Mouse (Mus musculus): ENCODE measurements around the gene Sf3b3. TPM values are rescaled to one million over a fixed set of nuclear protein-coding genes. Genes with fewer than 3 reads are reported as not detected.
"Not testable (repeated sequence)": the region's sequence is repeated elsewhere in the genome, so short reads cannot be mapped to it uniquely, and the experiment has no call there.

The Sf3b3 gene
- polyA plus RNA-seq, 1 experiment from 2014 or later = 217 TPM

DNA sequence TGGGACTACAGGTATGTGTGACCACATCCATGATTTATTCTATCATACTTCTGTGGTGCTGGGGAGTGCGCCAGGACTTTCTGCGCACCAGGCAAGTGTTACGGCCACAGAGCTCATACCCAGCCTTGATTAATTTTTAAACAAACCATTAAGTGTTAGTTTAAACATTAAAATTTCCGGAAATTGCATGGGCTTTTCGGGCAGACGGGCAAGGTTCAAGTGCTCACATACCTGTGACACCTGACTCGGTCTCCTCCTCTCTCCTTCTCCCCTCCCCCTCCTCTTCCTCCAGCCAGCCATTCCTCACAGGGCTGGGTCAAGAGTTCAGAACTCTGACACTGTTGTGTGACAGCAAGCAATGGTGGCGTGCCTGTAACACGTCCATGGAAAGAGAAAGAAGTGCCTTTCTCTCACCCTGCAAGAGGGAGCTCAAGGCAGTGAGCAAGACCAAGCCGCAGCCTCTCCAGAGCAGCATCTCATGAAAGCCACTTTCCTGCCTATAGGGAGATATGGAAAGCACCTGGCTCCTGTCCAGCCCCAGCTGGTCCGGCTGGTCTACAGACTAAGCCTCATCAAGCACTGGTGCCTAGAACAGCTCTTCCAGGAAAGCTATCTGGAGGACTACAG is 53.9 kb downstream of the Sf3b3 start:
- ATAC-seq (ENCODE audit: insufficient read depth, low FRiP score, low TSS enrichment) = no peak
- Histone ChIP-seq H3K27ac (ENCODE audit: low read depth, low read length) (no peak overlapping the region), H3K9me3 (ENCODE audit: control insufficient read depth, low read length) (no peaks in the 10 kb centered on the region), H3K4me3 (ENCODE audit: low read depth, low read length) (no peak overlapping the region), H3K36me3 (ENCODE audit: control insufficient read depth, insufficient read depth, low read length) (no peaks in the 10 kb centered on the region), H3K4me2 (ENCODE audit: low read depth) (no peak overlapping the region), H3K9ac (ENCODE audit: low read length) (no peak overlapping the region), H3K27me3 (ENCODE audit: control insufficient read depth, insufficient read depth, low read length) (no peaks in the 10 kb centered on the region), H3K4me1 (ENCODE audit: control insufficient read depth, insufficient read depth, low read length) (no peaks in the 10 kb centered on the region)
- DNase-seq (ENCODE audit: low spot score) = no peak
- WGBS = 82% methylated on average over 11 of the region's 11 CpGs

DNA sequence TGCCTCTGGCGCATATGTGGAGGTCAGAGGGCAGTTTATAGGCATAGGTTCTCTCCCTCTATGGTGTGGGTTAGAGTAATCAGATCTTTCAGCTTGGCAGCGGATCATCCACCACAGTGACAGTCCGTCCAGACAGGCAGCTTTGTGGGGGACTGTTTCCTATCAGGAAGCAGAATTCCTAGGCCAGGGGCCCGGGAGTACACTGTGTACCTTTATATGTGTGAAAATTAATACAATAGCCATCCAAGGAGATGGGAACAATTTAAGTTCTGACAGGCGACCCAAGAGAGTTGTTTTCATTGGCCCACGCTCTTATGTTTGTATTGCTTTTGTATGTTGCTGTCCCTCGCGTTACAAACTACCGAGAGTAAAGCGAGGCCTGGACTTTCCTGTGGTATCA is 55.4 kb downstream of the Sf3b3 start:
- H3K4me2 ChIP-seq (ENCODE audit: low read depth) = no peak overlapping the region
- ATAC-seq (ENCODE audit: insufficient read depth, low FRiP score, low TSS enrichment) (no peak), DNase-seq (ENCODE audit: low spot score) (no peak)
- H3K4me3 ChIP-seq (ENCODE audit: low read depth, low read length) = no peak overlapping the region
- no peaks in the 10 kb centered on the region for H3K27me3 ChIP-seq (ENCODE audit: control insufficient read depth, insufficient read depth, low read length)
- 83% methylated on average over 10 of the region's 10 CpGs for WGBS
- H3K27ac ChIP-seq (ENCODE audit: low read depth, low read length) = no peak overlapping the region
- no peaks in the 10 kb centered on the region for H3K4me1 ChIP-seq (ENCODE audit: control insufficient read depth, insufficient read depth, low read length)
- no peaks in the 10 kb centered on the region for H3K36me3 ChIP-seq (ENCODE audit: control insufficient read depth, insufficient read depth, low read length)
- no peak overlapping the region for H3K9ac ChIP-seq (ENCODE audit: low read length)
- no peaks in the 10 kb centered on the region for H3K9me3 ChIP-seq (ENCODE audit: control insufficient read depth, low read length)

DNA sequence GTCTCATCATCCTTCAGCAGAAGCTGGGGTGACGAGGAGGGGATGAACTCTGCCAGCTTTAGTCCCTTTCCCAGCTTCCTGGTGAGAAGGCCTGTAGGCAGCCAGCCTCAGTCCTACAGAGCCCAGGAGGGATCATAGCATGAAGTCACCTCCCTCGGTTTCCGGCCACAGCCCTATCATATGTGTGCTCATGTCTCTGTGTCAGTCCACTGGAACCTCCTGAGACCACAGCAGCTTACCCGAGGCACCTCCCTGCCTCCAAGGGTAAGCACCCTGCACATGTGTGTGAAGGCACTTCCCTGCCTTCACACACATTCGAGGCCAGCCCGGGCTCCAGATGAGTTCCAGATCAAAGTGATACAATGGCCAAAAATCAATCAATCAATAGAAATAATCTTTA is 56.3 kb downstream of the Sf3b3 start:
- DNase-seq (ENCODE audit: low spot score) = no peak
- H3K4me3 ChIP-seq (ENCODE audit: low read depth, low read length) = no peak overlapping the region
- no peaks in the 10 kb centered on the region for H3K9me3 ChIP-seq (ENCODE audit: control insufficient read depth, low read length)
- no peak for ATAC-seq (ENCODE audit: insufficient read depth, low FRiP score, low TSS enrichment)
- no peak overlapping the region for H3K9ac ChIP-seq (ENCODE audit: low read length)
- H3K27ac ChIP-seq (ENCODE audit: low read depth, low read length) = no peak overlapping the region
- 79% methylated on average over 6 of the region's 6 CpGs for WGBS
- no peaks in the 10 kb centered on the region for H3K4me1 ChIP-seq (ENCODE audit: control insufficient read depth, insufficient read depth, low read length)
- H3K36me3 ChIP-seq (ENCODE audit: control insufficient read depth, insufficient read depth, low read length) = no peaks in the 10 kb centered on the region
- H3K4me2 ChIP-seq (ENCODE audit: low read depth) = no peak overlapping the region
- no peaks in the 10 kb centered on the region for H3K27me3 ChIP-seq (ENCODE audit: control insufficient read depth, insufficient read depth, low read length)

DNA sequence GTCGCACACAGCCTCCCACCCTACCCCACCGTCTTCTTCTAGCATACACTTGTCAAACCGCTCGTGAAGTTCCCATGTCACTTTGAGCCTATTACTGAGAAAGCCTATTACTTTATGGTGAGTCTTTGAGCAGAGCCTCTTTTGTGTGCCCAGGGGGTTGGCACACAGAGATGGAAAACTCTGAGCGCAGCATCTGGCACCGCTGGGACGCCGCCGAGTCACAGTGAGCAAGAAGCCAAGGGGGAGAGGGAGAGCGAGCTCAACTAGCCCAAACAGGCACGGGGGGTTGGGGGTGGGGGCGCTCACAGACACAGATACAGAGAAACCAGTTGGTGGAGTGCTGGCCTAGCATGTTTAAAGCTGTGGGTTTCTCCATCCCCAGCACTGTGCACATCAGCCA is 57.0 kb downstream of the Sf3b3 start:
- DNase-seq (ENCODE audit: low spot score) = no peak
- H3K9ac ChIP-seq (ENCODE audit: low read length) = no peak overlapping the region
- 60% methylated on average over 12 of the region's 12 CpGs for WGBS

DNA sequence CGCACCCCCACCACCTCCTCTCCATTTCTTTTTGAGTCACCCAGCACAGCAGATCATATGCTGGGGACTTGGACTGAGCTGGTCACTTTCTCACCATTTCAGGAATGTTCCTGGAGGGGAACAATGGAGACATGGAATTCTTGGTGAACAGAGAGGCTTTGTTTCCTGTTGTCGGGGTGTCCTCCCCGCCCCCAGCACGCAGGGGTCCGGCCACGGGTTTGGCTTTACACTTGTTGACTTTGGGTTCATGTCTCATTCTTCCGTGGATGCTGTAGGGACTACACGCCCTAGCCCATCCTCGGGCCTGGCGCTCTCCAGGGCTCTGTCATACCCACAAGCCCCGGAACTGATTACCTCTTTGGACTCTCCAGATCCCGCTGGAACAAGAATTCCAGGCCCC is 57.6 kb downstream of the Sf3b3 start:
- Histone ChIP-seq H3K4me2 (ENCODE audit: low read depth) (no peak overlapping the region), H3K9me3 (ENCODE audit: control insufficient read depth, low read length) (no peaks in the 10 kb centered on the region), H3K36me3 (ENCODE audit: control insufficient read depth, insufficient read depth, low read length) (no peaks in the 10 kb centered on the region), H3K4me1 (ENCODE audit: control insufficient read depth, insufficient read depth, low read length) (no peaks in the 10 kb centered on the region), H3K27me3 (ENCODE audit: control insufficient read depth, insufficient read depth, low read length) (no peaks in the 10 kb centered on the region), H3K27ac (ENCODE audit: low read depth, low read length) (no peak overlapping the region), H3K9ac (ENCODE audit: low read length) (no peak overlapping the region), H3K4me3 (ENCODE audit: low read depth, low read length) (no peak overlapping the region)
- no peak for DNase-seq (ENCODE audit: low spot score)
- ATAC-seq (ENCODE audit: insufficient read depth, low FRiP score, low TSS enrichment) = no peak
- 59% methylated on average over 12 of the region's 12 CpGs for WGBS

More for the DNA sequence above, 57.0 kb downstream of the Sf3b3 start:
- Histone ChIP-seq H3K27me3 (ENCODE audit: control insufficient read depth, insufficient read depth, low read length) (no peaks in the 10 kb centered on the region), H3K9me3 (ENCODE audit: control insufficient read depth, low read length) (no peaks in the 10 kb centered on the region), H3K27ac (ENCODE audit: low read depth, low read length) (no peak overlapping the region), H3K4me3 (ENCODE audit: low read depth, low read length) (no peak overlapping the region), H3K4me1 (ENCODE audit: control insufficient read depth, insufficient read depth, low read length) (no peaks in the 10 kb centered on the region), H3K36me3 (ENCODE audit: control insufficient read depth, insufficient read depth, low read length) (no peaks in the 10 kb centered on the region), H3K4me2 (ENCODE audit: low read depth) (no peak overlapping the region)
- no peak for ATAC-seq (ENCODE audit: insufficient read depth, low FRiP score, low TSS enrichment)

DNA sequence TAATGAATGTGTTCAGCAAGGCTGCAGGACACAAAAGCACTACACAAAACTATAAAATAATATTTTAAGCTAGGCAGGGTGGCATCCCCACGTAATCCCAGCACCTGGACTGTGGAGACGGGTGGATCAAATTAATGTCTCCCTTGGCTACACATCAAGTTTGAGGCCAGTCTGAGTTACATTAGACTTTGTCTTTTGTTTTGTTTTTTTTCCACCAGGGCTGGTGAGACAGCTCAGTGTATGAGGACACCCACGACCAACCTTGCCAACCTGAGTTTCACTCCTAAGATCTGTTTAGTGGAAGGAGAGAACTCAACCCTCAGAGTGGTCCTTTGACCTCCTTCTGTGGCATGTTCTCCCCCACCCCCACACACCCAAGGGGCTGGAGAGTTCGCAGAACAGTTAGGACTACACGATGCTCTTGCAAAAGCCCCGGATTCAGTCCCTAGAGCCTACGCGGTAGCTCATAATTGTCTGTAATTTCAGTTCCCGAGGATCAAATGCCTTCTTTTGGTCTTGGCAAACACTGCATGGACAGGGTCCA is 59.1 kb downstream of the Sf3b3 start:
- H3K36me3 ChIP-seq (ENCODE audit: control insufficient read depth, insufficient read depth, low read length) = no peaks in the 10 kb centered on the region
- H3K4me1 ChIP-seq (ENCODE audit: control insufficient read depth, insufficient read depth, low read length) = no peaks in the 10 kb centered on the region
- H3K27ac ChIP-seq (ENCODE audit: low read depth, low read length) = no peak overlapping the region
- WGBS = 90% methylated on average over 9 of the region's 9 CpGs
- DNase-seq (ENCODE audit: low spot score) (no peak), ATAC-seq (ENCODE audit: insufficient read depth, low FRiP score, low TSS enrichment) (no peak)
- no peak overlapping the region for H3K4me3 ChIP-seq (ENCODE audit: low read depth, low read length)
- no peak overlapping the region for H3K4me2 ChIP-seq (ENCODE audit: low read depth)
- no peaks in the 10 kb centered on the region for H3K9me3 ChIP-seq (ENCODE audit: control insufficient read depth, low read length)
- no peaks in the 10 kb centered on the region for H3K27me3 ChIP-seq (ENCODE audit: control insufficient read depth, insufficient read depth, low read length)
- H3K9ac ChIP-seq (ENCODE audit: low read length) = no peak overlapping the region

DNA sequence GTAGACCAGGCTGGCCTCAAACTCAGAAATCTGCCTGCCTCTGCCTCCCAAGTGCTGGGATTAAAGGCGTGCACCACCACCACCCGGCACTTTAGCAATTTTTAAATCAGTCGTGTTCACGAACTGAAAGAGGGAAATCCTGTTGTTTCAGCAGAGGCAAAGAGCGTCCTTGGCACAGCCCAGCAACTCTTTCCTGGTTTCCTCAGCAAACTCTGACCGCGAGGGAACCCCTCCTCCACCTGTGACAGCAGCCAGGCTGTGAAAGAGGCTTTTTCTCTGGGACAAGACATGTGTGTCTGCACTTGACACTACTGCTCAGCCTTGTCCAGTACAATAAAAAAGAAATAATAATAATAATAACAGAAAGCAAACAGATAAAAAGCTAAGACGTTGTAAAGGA is 59.7 kb downstream of the Sf3b3 start:
- no peaks in the 10 kb centered on the region for H3K27me3 ChIP-seq (ENCODE audit: control insufficient read depth, insufficient read depth, low read length)
- no peak overlapping the region for H3K4me3 ChIP-seq (ENCODE audit: low read depth, low read length)
- H3K4me1 ChIP-seq (ENCODE audit: control insufficient read depth, insufficient read depth, low read length) = no peaks in the 10 kb centered on the region
- 87% methylated on average over 8 of the region's 8 CpGs for WGBS
- no peak overlapping the region for H3K4me2 ChIP-seq (ENCODE audit: low read depth)
- no peak for ATAC-seq (ENCODE audit: insufficient read depth, low FRiP score, low TSS enrichment)
- DNase-seq (ENCODE audit: low spot score) = no peak
- H3K36me3 ChIP-seq (ENCODE audit: control insufficient read depth, insufficient read depth, low read length) = no peaks in the 10 kb centered on the region
- H3K9me3 ChIP-seq (ENCODE audit: control insufficient read depth, low read length) = no peaks in the 10 kb centered on the region
- H3K27ac ChIP-seq (ENCODE audit: low read depth, low read length) = no peak overlapping the region
- H3K9ac ChIP-seq (ENCODE audit: low read length) = no peak overlapping the region

DNA sequence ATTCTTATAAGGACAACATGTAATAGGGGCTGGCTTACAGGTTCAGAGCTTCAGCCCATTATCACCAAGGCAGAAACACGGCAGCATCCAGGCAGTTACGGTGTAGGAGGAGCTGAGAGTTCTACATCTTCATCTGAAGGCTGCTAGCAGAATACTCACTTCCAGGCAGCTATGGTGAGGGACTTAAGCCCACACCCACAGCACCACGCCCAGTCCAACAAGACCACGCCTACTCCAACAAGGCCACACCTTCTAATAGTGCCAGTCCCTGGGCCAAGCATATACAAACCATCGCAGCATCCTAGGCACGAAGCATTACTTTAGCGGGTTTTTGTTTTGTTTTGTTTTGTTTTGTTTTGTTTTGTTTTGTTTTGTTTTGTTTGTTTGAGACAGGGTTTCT is 60.1 kb downstream of the Sf3b3 start:
- H3K4me3 ChIP-seq (ENCODE audit: low read depth, low read length); ATAC-seq (ENCODE audit: insufficient read depth, low FRiP score, low TSS enrichment); H3K27ac ChIP-seq (ENCODE audit: low read depth, low read length); H3K9ac ChIP-seq (ENCODE audit: low read length); H3K4me1 ChIP-seq (ENCODE audit: control insufficient read depth, insufficient read depth, low read length); H3K4me2 ChIP-seq (ENCODE audit: low read depth); H3K9me3 ChIP-seq (ENCODE audit: control insufficient read depth, low read length); DNase-seq (ENCODE audit: low spot score); H3K36me3 ChIP-seq (ENCODE audit: control insufficient read depth, insufficient read depth, low read length); H3K27me3 ChIP-seq (ENCODE audit: control insufficient read depth, insufficient read depth, low read length): not testable (repeated sequence)
- 81% methylated on average over 7 of the region's 7 CpGs for WGBS

DNA sequence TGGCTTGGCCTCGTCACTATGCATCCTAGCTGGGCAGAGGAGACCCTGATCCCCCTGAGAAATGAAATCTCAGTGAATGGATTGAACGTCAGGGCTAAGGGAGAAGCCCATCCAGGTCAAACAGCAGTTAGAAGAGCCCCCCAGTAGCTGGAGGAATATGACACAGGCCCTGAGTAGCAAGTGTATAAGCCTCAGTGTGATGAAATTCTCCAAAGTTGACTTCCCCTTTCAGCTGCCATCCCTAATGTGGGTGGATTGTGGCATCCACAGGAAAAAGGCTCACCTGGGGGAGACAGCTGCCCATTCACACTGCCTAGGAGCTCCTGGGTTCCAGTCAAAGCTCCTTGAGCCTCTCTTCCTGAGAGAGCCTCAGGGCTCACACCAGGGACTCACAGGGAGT is 61.2 kb downstream of the Sf3b3 start:
- Histone ChIP-seq H3K9me3 (ENCODE audit: control insufficient read depth, low read length) (no peaks in the 10 kb centered on the region), H3K4me2 (ENCODE audit: low read depth) (no peak overlapping the region), H3K36me3 (ENCODE audit: control insufficient read depth, insufficient read depth, low read length) (no peaks in the 10 kb centered on the region), H3K27me3 (ENCODE audit: control insufficient read depth, insufficient read depth, low read length) (no peaks in the 10 kb centered on the region), H3K9ac (ENCODE audit: low read length) (no peak overlapping the region), H3K27ac (ENCODE audit: low read depth, low read length) (no peak overlapping the region), H3K4me3 (ENCODE audit: low read depth, low read length) (no peak overlapping the region), H3K4me1 (ENCODE audit: control insufficient read depth, insufficient read depth, low read length) (no peaks in the 10 kb centered on the region)
- WGBS = 60% methylated on average over 2 of the region's 2 CpGs
- ATAC-seq (ENCODE audit: insufficient read depth, low FRiP score, low TSS enrichment) = no peak
- no peak for DNase-seq (ENCODE audit: low spot score)

All from neural tube, embryonic 11.5 days (tissue).